Mouse (Mus musculus) heart, embryonic 11.5 days (tissue): ENCODE results near the gene Pla2g2d. TPM values are rescaled to one million over a fixed set of nuclear protein-coding genes. Genes with fewer than 3 reads are reported as not detected.

Source experiments
- ATAC-seq: fragments of 200-750 bp; cut with Nextera tagmentation; replicated peaks from 2 replicates; pipeline ENCODE4 v1.8.0; 2017; ENCODE audit warnings: moderate library complexity; ENCODE audit not compliant: insufficient number of reproducible peaks, low FRiP score, low TSS enrichment
- H3K27ac ChIP-seq: fragments of 300-500 bp; sonication (generic); 2 replicates; pipeline ENCODE4 v1.5.1; 2014; ENCODE audit warnings: mild to moderate bottlenecking, low read depth, low read length
- H3K27me3 ChIP-seq: fragments of 300-500 bp; sonication (generic); 2 replicates; pipeline ENCODE4 v1.6.1; 2014; ENCODE audit warnings: mild to moderate bottlenecking, low read length, mixed read lengths; ENCODE audit not compliant: control insufficient read depth, insufficient read depth
- H3K36me3 ChIP-seq: fragments of 300-500 bp; sonication (generic); 2 replicates; pipeline ENCODE4 v1.6.1; 2014; ENCODE audit warnings: mild to moderate bottlenecking, low read length, moderate library complexity, mixed read lengths; ENCODE audit not compliant: control insufficient read depth, insufficient read depth
- H3K4me1 ChIP-seq: fragments of 300-500 bp; sonication (generic); 2 replicates; pipeline ENCODE4 v1.6.1; 2014; ENCODE audit warnings: low read length; ENCODE audit not compliant: control insufficient read depth, insufficient read depth
- H3K4me2 ChIP-seq: fragments of 300-500 bp; sonication (generic); 2 replicates; pipeline ENCODE4 v1.6.1; 2014; ENCODE audit warnings: mild to moderate bottlenecking, moderate library complexity
- H3K4me3 ChIP-seq: fragments of 300-500 bp; sonication (generic); 2 replicates; pipeline ENCODE4 v1.5.1; 2014; ENCODE audit warnings: low read depth, low read length
- H3K9ac ChIP-seq: fragments of 300-500 bp; sonication (generic); 2 replicates; pipeline ENCODE4 v1.6.1; 2014; ENCODE audit warnings: mild to moderate bottlenecking, low read depth, low read length, moderate library complexity
- H3K9me3 ChIP-seq: fragments of 300-500 bp; sonication (generic); replicated peaks from 2 replicates; pipeline ENCODE4 v1.6.1; 2016; ENCODE audit warnings: low read length; ENCODE audit not compliant: control insufficient read depth
- WGBS: fragments of 180-500 bp; shearing (Covaris S2); extraction: QIAGEN DNeasy Blood & Tissue Kit; methylation state at CpG from one replicate; pipeline ENCODE4 v1.1.7; 2014; ENCODE audit not compliant: insufficient replicate concordance; 5-methylcytosine and 5-hydroxymethylcytosine counted together
- polyA plus RNA-seq: library from polyadenylated mRNA; unstranded; fragments of >200 nt; fragmentation: Nextera tagmentation; extraction: Ambion mirVana; gene quantifications from 2 replicates; pipeline ENCODE4 v1.2.1, GENCODE M21; 2014

Gene Pla2g2d
- polyA plus RNA-seq, result not detected in 2 replicates

DNA sequence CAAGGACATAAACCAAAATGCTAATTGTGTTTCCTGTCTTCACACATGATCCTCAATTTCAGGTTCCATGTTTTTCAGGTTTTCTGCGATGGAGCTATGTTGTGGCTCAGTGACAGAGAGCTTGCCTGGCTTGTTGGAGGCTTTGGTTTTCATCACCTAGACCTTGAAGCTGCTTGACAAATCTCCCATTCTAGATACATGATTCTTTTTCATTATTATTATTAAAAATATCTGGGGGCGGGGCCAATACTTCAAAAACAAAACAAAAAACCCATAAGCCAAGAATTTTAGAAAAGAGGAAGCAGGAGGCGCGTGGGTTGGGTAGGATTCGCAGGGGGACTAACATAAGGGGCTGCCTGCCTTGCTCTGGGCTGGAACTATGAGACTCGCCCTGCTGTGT, at the start of gene Pla2g2d:
Pla2g2d (plus strand) TSS at position 301 of the 400 bp plus-strand sequence.
- Histone ChIP-seq H3K9ac (no peak within 1 kb of the TSS), H3K27ac (no peak within 1 kb of the TSS), H3K9me3 (no peaks in the 10 kb centered on the region), H3K4me3 (no peak within 1 kb of the TSS), H3K36me3 (no peaks in the 10 kb centered on the region), H3K27me3 (peaks cover 8% of the 10 kb centered on the region), H3K4me2 (no peak within 1 kb of the TSS), H3K4me1 (no peaks in the 10 kb centered on the region)
- 74% methylated on average over 6 of the region's 6 CpGs for WGBS
- no peak for ATAC-seq

DNA sequence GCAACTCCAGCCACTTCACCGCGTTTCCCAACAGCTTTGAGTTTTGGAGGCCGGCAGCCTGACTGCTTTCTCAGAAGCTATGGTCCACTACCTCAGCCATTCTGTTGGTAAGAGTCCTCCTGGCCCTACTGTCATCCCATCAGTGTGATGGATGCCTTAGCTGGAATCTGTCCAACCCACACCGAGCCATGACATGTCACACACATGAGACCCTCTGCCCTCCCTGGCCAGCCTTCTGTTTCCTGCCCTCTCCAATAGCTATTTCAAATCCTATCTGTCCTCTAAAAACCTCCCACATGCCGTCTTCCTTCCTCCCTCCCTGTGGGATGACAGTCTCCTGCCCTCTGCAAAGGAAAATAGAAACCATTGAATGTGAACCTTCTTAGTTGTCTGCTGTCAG, 49.8 kb upstream of the Pla2g2d start:
- Histone ChIP-seq H3K9me3 (no peaks in the 10 kb centered on the region), H3K27me3 (0 out of 2 replicates have a peak, but pooled peaks cover 2% of the 10 kb centered on the region), H3K27ac (0 out of 2 replicates have a peak overlapping the region, but pooled peaks have one; percentile 54), H3K4me2 (no peak overlapping the region; the same call in 1 of the 2 replicates), H3K9ac (no peak overlapping the region), H3K4me1 (peaks cover 22% of the 10 kb centered on the region), H3K36me3 (no peaks in the 10 kb centered on the region; the same call in 1 of the 2 replicates), H3K4me3 (no peak overlapping the region)
- WGBS, result 69% methylated on average over 5 of the region's 5 CpGs
- ATAC-seq, result no peak

DNA sequence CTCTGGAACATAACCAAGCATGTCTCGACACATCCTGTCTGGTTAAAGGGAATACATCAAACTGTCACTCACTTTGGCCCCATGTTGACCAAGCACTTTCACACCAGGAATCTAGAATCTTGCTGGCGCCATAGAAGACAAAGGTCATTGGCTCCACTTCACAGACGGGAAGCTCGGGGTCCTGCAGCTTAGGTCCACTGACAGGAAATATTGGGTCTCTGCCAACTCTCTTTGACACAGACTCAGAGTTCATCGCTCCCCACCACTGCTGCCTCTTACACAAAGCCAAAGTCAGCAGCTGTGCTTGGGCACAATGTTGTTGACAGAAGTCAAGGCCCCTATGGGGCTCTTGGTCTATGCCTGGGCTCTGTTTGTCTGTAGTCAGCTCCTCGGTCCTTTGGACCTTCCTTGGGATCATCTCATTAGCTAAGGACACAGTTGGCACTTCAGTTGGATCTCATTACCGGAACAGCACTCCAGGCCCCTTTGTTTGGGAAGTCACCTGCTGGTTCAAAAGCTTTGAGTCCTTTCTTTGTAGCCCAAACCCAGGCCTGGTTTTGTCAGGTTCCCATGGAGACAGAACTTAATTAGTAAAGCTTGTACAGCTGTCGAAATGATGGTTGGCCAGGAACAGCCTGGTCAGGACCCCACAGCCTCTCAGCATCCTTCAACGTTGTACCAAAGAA, 46.4 kb upstream of the Pla2g2d start:
- no peak for ATAC-seq
- Histone ChIP-seq H3K36me3 (no peaks in the 10 kb centered on the region), H3K27ac (no peak overlapping the region), H3K9ac (no peak overlapping the region), H3K27me3 (no peaks in the 10 kb centered on the region), H3K4me3 (no peak overlapping the region), H3K4me1 (peaks cover 16% of the 10 kb centered on the region), H3K9me3 (no peaks in the 10 kb centered on the region), H3K4me2 (no peak overlapping the region)
- 44% methylated on average over 9 of the region's 9 CpGs for WGBS

DNA sequence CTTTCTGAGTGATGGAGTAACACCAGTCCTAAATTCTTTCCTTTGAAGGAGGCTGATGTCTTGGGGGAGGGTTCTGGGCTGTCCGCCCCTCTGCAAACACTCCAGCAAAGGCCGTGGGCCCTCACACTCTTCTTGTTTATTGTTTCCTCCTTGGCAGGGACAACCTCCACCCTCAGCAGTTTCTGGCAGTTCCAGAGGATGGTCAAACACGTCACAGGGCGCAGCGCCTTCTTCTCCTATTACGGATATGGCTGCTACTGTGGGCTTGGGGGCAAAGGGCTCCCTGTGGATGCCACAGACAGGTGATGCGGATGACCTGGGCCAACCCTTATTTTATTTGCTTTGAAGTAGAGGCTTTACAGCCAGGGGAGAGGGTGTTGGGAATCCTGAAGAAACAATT, 41.4 kb upstream of the Pla2g2d start:
- Histone ChIP-seq H3K9me3 (no peaks in the 10 kb centered on the region), H3K36me3 (no peaks in the 10 kb centered on the region), H3K4me1 (no peaks in the 10 kb centered on the region), H3K9ac (no peak overlapping the region), H3K27ac (no peak overlapping the region), H3K4me3 (no peak overlapping the region), H3K4me2 (no peak overlapping the region), H3K27me3 (no peaks in the 10 kb centered on the region)
- 68% methylated on average over 7 of the region's 7 CpGs for WGBS
- no peak for ATAC-seq

DNA sequence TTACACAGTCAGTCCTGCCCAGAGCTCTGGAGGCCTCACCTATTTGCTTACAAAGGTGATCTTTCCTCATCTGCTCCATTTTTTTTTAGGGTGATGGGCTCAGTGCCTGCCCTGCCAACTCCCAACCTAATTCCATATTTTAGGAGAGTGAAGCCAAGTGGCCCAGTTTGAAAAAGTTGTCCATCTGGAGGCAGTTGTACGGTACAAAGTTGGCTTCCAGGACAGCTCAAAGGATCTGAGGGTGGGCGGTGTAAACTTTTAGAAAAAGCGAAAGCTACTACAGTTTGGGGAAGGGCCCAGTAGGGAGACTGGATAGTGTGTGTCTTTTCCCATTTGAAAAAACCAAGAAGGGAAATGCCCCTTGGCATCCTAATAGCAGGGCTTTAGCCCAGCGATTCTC, 40.7 kb upstream of the Pla2g2d start:
- no peak for ATAC-seq
- H3K4me3 ChIP-seq, result no peak overlapping the region
- no peaks in the 10 kb centered on the region for H3K36me3 ChIP-seq
- no peaks in the 10 kb centered on the region for H3K9me3 ChIP-seq
- no peak overlapping the region for H3K27ac ChIP-seq
- H3K27me3 ChIP-seq, result no peaks in the 10 kb centered on the region
- no peak overlapping the region for H3K4me2 ChIP-seq
- H3K9ac ChIP-seq, result no peak overlapping the region
- no peaks in the 10 kb centered on the region for H3K4me1 ChIP-seq
- 89% methylated on average over 4 of the region's 4 CpGs for WGBS

DNA sequence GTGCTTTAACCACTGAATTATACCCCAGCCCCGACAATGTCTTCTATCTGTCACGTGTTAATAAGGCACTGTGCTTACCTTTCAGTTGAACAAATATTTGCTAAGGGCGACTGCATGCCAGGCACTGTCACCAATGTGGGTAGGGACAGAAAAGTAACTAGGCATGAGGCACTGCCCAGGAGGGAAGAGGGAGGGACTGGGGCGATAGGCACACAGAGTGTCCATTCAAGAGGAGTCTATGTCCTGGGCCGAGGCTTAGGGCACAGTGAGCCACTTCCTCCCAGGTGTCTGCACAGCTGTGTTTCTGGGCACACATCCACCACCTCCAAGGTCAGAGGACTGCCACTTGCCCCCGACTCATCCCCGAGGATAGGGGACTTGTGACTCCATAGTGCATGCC, 38.5 kb upstream of the Pla2g2d start, which contains the start of gene Ubxn10:
Ubxn10 (minus strand) TSS at position 137 of the 400 bp plus-strand sequence.
- no peak within 1 kb of the TSS for H3K4me3 ChIP-seq
- no peak within 1 kb of the TSS for H3K27ac ChIP-seq
- H3K36me3 ChIP-seq, result no peaks in the 10 kb centered on the region
- no peaks in the 10 kb centered on the region for H3K9me3 ChIP-seq
- H3K9ac ChIP-seq, result no peak within 1 kb of the TSS
- no peaks in the 10 kb centered on the region for H3K27me3 ChIP-seq
- no peaks in the 10 kb centered on the region for H3K4me1 ChIP-seq
- no peak for ATAC-seq
- 71% methylated on average over 7 of the region's 7 CpGs for WGBS
- no peak within 1 kb of the TSS for H3K4me2 ChIP-seq

DNA sequence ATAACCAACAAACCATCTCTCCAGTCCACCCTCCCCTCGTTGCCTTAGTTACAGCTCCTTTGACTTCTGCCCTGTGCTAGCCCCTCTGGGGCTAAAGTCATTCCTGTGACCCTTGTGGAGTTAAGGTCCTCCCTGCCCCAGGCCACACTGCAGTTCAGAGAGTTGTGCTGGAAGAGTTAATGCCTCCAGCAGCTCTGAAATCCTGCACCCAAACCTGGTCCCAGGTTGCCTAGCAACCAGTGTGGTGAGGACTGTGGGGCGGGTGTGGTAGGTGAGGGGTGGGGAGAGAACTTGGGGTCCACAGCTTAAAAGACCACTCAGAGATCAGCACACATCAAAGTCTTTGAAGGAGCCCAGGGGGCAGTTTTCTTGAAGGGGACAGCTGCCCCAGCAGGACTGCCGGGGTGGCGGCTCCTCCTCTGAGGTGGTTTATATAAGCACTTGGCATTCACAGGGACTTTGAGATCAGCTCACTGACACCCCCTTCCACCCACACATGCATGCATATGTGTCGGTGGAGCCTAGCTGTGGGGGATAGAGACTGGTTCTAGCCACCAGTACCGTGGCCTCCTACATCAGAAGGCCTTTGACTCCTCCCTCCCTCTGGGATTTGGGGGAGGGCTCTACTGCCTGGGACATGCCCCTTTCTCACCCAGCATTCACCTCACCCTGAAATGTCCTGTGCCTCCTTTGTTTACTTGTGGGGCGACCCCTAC, 36.2 kb upstream of the Pla2g2d start:
- no peak overlapping the region for H3K4me3 ChIP-seq
- 0 out of 2 replicates have a peak, but pooled peaks cover 2% of the 10 kb centered on the region for H3K27me3 ChIP-seq
- H3K9ac ChIP-seq, result no peak overlapping the region
- H3K27ac ChIP-seq, result no peak overlapping the region
- ATAC-seq, result no peak
- 25% methylated on average over 7 of the region's 7 CpGs for WGBS
- no peak overlapping the region for H3K4me2 ChIP-seq
- H3K4me1 ChIP-seq, result no peaks in the 10 kb centered on the region
- no peaks in the 10 kb centered on the region for H3K9me3 ChIP-seq
- H3K36me3 ChIP-seq, result no peaks in the 10 kb centered on the region

DNA sequence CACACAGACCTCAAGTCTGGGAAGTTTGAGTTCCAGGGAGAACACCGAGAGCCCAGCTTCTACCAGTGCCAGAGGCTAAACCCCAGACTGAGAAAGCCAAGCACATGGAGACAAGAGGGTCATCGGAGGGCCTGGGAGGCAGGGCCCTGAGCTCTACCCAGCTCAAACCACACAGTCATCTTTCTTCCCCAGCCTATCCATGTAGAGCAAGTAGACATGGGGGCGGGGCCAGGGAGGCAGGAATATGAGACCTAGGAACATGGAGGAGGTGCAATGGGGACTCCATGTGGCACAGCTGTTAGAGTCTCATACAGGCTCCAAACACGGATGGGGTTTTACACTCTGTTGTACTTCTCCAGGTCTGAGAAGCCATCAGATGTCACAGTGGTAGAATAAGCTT, 29.7 kb upstream of the Pla2g2d start:
- ATAC-seq, result no peak
- WGBS, result 58% methylated on average over 4 of the region's 4 CpGs
- Histone ChIP-seq H3K4me1 (no peaks in the 10 kb centered on the region), H3K27me3 (peaks cover 10% of the 10 kb centered on the region), H3K4me2 (no peak overlapping the region), H3K36me3 (no peaks in the 10 kb centered on the region), H3K27ac (no peak overlapping the region), H3K9me3 (no peaks in the 10 kb centered on the region), H3K9ac (no peak overlapping the region), H3K4me3 (no peak overlapping the region)
